Mouse (Mus musculus): ENCODE results near the gene Ufd1. TPM values are rescaled to one million over a fixed set of nuclear protein-coding genes. Genes with fewer than 3 reads are reported as not detected.
A peak's percentile ranks its signal among the peaks of the same experiment; 100 is the strongest.

The Ufd1 gene
- total RNA-seq (2021): 10 to 100 TPM; 93.8 to 95.9 TPM
- long read RNA-seq, transcript Ufd1-201 (12 exons, 1,996 nt): major isoform, 86 of 117 reads
- long read RNA-seq, partial matches to known transcripts: 12 of 117 reads
- long read RNA-seq, other reads (novel, unspliced or antisense): 19 of 117 reads

DNA sequence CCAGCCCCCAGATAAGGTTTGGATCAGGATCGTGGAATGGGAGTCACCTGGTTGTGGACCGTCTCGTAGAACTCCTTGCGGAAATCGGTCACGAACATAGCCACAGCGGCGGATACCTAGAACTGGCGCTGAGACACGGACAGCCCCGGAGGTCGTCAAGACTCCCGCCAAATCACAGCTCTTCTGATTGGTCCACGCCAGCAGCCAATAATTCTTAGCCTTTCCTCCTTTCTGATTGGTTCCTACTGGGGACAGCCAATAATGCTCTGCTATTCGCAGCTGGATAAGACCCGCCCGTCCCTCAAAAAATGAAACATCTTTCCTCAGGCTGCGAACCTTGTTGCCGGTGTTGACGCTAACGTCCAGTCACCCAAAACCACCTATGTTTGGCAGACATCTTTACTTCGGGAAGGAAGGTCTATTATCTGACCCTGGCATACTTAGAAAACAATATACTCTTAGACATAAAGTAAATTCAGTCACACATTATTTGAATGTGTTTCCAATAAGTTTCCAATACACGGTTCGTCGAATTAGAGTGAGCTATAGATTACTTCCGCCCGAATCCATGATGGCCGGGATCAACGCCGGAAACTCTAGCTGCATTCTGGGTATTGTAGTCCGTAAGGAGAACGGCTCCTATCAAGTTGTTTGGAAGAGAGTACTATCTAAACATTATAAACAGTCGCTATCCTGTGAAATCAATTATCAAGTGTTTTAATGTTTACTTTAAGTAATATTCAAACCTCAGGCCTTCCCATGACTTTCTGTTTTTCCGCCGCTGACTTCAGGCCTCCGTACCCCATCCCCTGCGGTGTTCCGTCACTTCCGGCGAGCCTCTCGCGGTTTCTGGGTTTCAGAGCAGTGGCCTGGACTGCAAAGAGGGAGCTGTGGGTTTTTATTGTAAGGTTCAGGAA is at the start of gene Ufd1, which contains the start of gene Cdc45:
Gene Ufd1 (plus strand): TSS at position 312 of the 917 bp plus-strand sequence.
Gene Cdc45 (minus strand): TSS at position 520 of the 917 bp plus-strand sequence.
- DNase-seq (ENCODE audit: low spot score in 2 of 2): peak; percentile 85 to 86

DNA sequence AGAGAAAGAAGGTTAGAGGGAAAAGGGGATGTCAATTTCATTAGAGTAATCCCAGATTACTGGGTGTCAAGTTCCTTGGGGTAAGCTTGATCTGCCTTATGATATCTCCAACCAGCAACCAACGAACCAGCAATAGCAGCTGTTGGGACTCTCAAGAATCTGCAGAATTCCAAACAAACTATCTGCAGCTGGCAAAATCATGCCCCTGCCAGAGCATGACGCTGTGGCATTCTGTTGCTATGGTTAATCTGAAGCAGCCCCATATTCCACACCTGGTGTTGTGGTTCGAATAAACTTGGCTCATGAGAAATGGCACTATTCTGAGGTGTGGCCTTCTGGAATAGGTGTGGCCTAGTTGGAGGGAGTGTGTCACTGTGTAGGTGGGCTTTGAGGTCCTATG is 48.6 kb upstream of the Ufd1 start:
- no peak for DNase-seq (ENCODE audit: low spot score in 2 of 2)

DNA sequence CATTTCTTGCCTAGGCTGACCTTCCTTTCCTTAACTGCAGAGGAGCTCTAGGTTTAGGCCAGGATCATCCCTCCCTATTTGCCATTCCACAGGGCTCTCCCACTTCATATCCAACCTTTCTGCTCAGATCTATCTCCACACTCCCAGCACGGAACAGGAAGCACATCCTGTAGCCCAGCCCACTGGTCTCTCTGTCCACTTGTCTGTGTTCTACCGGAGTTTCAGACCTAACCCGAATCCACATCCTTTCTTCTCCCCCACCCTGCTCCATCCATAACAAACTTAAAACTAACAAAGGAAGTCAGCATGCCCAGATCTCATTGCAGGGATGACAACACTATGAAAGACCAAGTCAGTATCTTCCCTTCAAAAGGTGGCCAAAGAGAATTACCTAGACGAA is 45.2 kb upstream of the Ufd1 start:
- DNase-seq (ENCODE audit: low spot score in 2 of 2): no peak

DNA sequence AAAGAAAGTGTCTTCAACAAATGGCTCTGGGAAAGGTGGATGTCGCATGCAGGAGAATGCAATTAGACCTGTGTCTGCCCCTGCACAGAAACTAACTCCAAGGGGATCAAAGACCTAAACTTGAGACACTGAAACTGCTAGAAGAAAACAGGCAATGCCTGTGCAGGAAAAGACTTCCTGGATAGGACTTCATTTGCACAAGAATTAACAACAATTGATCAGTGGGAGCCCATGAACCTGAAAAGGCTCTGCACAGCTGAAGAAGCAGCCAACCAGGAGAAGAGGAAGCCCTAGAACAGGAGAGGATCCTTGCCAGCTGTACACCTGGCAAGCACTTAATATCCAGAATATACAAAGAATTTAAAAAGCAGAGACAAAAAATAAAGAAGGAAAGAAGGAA is 42.1 kb upstream of the Ufd1 start:
- no peak for DNase-seq (ENCODE audit: low spot score in 2 of 2)

DNA sequence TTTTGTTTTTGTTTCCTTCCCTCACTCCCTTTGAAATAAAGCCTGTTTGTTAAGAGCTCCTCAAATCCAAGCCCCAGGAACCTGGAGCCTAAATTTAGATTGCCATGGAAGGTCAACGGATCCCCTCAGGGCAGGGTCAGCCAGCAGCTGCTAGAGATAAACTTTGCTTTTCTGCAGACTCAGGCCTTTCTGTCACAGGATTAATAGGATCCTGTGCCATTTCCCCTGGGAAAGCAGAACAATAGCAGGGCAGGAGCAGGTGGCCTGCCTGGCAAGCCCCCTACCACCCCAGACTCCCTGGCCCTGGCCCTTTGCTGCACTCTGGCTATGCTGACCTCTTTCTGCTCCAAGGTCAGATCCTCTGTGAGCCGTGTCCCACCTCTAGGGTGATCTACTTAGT is 37.6 kb upstream of the Ufd1 start:
- DNase-seq (ENCODE audit: low spot score in 2 of 2): no peak

DNA sequence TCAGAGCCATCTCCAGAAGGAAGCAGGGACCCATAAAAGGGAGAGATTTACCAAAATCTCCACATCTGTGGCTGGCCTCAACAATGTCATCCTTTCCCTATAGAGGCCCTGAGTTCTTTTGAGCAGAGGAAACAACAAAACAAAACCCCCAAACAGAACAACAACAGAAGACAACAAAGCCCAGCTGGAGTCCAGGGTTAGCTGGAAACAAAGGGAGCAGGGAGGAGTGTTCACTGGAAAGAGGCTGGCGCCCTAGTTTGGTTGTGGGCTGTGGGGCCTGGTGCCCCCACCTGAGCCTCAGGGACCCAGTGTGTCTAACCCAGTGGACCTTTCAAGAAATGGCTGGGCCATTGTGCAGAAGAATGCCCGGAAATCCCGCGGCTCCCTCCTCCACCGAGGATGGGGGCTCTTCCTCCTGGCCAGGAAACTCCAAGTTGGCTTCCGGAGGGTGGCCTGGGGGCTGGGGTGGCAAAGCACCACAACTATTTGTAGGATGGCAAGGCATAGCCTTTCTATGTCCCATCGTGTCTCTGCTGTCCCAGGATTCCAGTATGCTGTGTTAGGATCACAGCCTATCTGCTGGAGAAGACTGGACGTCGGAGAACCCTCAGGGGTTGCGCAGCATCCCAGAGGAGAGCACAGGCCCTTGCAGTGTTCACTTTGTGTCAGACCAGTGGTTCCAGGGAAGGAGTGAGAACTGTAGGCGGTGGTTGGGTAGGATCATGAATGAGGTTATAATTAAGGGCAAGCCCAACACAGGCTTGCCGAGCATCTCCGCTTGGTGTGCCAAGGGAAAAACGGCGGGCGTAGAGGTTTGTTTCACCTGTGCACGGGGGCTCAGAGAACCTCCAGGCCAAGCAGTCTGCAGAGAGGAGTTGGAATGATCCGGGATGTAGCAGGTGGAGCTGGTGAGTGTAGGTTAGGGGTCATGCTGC is 35.7 kb upstream of the Ufd1 start:
- DNase-seq (ENCODE audit: low spot score in 2 of 2): no peak

DNA sequence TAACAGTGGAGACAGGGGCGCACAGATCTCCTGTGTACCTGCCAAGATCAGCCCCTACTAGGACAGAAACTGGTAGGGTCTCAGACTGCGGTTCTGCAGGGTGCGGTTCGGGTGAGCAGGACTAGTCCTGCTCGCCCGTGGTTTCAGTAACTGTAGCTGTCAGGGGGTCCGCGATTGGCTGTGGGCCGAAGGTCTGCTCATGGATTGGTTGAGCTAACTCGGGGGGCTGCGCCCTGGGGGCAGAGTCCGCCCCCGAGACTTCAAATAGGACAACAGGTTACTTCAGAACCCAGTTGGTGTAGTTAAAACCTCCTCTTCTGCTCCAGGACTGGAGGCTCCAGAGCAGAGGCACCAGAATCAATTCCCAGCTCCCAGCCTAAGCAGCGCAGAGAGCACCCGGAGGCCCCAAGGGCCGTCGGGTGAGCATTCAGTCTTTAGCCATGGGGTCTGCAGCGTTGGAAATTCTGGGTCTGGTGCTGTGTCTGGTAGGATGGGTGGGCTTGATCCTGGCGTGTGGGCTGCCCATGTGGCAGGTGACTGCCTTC is 35.0 kb upstream of the Ufd1 start, which contains the start of gene Cldn5:
Gene Cldn5 (plus strand): TSS at position 292 of the 545 bp plus-strand sequence.
- DNase-seq (ENCODE audit: low spot score in 2 of 2): no peak

DNA sequence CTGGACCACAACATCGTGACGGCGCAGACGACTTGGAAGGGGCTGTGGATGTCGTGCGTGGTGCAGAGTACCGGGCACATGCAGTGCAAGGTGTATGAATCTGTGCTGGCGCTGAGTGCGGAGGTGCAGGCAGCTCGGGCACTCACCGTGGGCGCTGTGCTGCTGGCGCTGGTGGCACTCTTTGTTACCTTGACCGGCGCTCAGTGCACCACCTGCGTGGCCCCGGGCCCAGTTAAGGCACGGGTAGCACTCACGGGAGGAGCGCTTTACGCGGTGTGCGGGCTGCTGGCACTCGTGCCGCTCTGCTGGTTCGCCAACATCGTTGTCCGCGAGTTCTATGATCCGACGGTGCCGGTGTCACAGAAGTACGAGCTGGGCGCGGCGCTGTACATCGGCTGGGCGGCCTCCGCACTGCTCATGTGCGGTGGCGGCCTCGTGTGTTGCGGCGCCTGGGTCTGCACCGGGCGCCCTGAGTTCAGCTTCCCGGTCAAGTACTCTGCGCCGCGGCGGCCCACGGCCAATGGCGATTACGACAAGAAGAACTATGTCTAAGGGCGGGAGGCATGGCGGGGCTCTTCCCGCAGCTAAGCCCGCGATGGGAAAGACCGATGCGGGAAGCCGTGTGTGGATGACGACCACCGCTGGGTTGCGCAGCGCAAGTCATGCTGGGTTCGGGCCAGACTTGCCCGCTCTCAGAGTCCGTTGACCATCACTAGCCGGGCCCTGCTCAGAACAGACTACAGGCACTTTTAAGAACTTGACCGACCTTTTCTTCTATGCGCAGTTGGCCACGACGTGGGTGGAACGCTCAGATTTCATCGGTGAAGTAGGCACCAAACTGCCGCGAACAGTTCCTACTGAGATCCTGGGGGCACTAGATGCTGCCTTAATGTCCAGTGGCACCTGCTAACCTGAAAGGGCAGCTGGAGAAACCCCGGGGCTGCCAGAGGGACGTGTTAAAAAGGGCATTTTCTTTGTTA is 34.2 kb upstream of the Ufd1 start:
- DNase-seq (ENCODE audit: low spot score in 2 of 2): no peak

- no peak for DNase-seq (ENCODE audit: low spot score in 2 of 2)
These were observed 33.1 kb upstream of the Ufd1 start for GRCm38 (mm10) chr16:18778461-18778860.

DNA sequence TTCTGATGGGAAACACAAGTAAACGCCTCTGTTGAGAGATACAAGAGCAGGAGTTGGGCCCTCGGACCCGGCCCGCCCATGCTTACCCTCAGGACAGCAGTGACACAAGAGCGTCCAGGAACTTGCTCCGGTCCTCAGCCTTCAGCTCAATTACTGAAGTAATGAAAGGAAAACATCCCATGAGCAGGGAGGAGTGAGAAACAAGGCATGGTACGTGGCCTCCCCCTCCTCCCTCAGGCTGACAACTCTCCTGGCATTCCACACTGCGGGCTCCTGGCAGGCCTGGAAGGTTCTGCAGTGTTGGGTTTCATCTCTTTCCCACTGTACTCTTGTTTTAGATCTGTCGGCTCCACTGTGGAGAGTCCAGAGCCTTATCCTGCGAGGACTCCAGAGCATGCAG is 29.8 kb upstream of the Ufd1 start:
- DNase-seq (ENCODE audit: low spot score in 2 of 2): no peak

- no peak for DNase-seq (ENCODE audit: low spot score in 2 of 2)
These were observed 26.6 kb upstream of the Ufd1 start for GRCm38 (mm10) chr16:18785025-18785424.

DNA sequence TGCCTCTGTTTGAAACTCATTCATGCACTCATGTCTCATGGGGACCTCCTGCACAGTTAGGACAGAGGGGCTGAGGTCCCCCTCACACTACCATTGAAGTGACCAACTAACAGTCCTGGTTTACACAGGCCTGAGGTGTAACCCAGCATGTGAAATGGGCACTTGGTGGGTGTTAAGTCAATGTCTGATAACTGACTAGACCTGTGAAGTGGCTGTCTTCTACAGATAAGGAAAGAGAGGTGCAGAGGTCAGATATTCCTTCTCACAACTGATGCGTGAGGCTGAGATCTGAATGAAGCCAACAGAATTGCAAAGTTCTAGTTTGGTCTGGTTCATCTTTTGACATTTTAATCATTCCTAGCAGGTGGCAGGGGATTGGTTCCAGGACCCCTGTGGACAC is 26.1 kb upstream of the Ufd1 start:
- DNase-seq (ENCODE audit: low spot score in 2 of 2): no peak

DNA sequence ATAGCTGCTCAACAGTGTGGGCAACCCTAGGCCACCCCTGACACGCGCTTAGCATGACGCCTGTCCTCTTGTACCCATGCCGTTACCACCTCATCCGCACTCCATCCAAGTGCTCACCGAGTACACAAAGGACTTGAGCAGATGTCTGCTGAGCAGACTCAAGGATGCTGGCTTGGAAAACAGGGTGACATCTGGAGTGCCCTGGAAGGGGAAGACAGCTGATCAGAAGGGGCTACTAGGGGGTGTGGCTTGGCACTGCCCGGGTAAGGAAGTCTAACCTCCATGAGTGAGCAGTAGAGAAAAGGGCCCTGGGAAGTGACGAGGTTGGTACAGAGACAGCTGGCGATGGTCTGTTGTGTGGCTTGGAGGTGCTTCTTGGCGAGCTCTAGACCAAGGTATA is 24.9 kb upstream of the Ufd1 start:
- DNase-seq (ENCODE audit: low spot score in 2 of 2): no peak

- DNase-seq (ENCODE audit: low spot score in 2 of 2): no peak
These were observed 22.8 kb upstream of the Ufd1 start for GRCm38 (mm10) chr16:18788627-18789406.

DNA sequence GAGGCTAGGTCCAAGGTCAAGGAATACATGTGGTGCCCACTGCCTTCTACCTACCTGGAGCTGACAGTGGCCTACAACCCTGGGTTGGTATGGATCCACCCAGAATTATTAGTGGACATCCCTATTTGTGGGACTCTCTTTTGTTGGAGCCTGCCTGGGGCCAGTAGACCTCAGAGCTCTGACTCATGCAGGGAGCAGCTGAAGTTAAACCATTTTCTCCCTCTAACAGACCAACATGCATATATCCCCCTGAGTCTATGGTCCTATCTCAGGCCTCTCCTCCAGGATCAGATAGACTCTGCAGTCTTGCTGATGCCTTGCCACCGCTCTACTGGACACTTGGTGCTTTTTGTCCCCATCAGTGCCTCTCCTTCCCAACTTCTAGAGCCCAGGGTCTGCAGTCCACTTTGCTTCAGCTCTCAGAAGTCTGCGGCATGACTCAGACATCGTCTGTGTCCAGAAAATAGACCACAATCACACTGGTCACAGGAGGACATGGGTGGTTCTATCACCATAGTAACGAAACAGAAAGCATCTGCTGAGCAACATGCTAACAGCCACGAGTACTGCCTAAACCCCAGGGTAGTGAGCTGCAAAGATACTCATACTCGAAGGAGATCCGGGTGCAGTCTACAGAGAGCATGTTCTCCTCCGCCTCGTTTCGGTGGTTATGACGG is 16.2 kb upstream of the Ufd1 start:
- DNase-seq (ENCODE audit: low spot score in 2 of 2): no peak

GRCm38 (mm10) chr16:18796645-18797044 is 14.9 kb upstream of the Ufd1 start:
- DNase-seq (ENCODE audit: low spot score in 2 of 2): no peak

DNA sequence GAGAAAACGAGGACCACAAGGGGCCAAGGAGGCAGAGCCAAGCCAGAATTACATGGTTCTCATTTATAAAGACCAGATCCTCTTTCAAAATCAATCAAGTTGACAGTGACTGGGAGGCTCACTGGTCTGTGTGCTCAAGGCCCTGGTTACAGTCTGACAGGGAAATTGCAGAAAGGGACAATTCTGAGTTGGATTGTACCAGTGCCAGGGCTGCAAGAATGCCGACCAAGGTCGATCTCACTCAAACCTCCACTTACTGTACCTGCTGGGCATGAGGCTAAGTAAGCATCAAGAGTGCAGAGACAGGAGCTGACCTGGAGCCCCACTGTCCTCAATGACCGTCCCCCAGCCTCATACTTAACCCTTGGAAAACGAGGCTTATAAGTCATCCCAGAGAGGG is 13.4 kb upstream of the Ufd1 start:
- DNase-seq (ENCODE audit: low spot score in 2 of 2): no peak

DNA sequence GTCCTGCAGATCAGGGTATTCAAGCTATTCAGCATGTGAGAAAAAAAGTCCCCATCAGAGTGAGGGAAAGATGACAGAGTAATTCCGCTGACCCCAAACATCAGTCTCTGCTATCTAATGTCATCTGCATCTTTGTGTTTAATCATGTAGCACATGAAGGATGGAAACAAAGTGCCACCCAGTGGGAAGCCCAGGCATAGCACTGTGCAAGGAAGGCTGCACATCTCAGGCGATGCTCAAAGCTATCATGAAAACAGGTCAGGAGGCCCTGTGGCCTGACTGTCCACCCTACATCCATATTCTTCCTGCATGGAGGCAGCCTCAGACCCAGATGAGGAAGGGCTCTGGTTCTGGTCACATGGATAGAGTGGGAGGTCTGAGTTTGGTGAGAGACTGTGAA is 12.7 kb upstream of the Ufd1 start:
- DNase-seq (ENCODE audit: low spot score in 2 of 2): peak; percentile 78 to 85

DNA sequence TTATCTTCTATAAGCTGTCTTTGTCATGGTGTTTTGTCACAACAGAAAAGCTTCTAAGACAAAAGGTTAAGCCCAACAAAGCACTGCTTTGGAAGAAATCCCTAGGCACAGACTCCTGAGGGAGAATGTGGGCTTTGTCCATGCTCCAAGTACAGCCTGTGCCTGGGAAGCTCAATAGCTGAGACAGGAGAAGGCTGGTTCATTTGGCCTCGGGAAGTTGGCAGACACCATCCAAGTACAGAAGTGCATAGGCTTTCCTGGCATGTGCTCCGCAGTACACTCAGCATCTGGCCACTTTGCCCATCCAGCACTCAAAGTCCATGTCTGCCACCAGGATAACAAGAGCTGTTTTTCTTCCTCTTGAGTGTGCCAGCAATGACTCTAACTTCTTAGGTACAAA is 5.8 kb upstream of the Ufd1 start:
- no peak for DNase-seq (ENCODE audit: low spot score in 2 of 2)

Data from layer of hippocampus, postnatal 10 days (tissue).